Mouse (Mus musculus): Measurements from ENCODE around the gene Rps12-ps3.

DNA sequence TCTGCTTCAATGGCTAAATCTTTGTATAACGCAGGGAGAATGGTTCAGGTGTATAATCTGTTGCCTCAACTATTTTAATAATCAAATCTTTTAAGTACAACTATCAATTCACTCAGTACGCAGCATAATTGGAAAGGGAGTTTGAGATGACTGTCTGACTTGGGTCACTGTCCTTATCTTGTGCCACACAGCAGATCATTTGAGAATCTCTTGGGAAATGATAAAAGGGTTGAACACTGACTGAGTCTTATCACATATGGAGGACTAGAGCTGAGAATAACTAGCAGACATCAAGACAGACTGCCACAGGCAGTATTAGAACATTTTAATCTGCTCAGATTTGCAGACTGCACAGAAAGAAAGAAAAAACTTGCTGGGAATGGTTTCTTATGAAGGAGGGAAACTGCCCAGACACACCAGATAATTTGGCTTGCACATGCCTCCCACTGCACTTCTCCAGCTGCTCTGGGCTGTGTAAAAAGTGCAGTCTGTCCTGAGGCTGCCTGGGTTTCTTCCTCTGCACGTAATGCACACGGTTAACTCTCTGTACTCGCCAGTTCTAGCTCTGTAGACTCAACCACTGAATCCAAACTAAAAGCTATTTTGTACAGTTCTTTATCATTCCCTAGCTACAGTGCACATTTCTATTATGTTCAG is 29.8 kb upstream of the Rps12-ps3 start:
- TF ChIP-seq CTCF (IDR thresholded peaks at IDR 0.05; ENCODE audit: borderline replicate concordance, control insufficient read depth, extremely low read depth, insufficient read depth, low read length, poor library complexity) (no peak), POLR2A (IDR thresholded peaks at IDR 0.05; ENCODE audit: control insufficient read depth, extremely low read depth, insufficient read depth, low read length, poor library complexity) (no peak)

Measured in thymus, adult 2 months (tissue).